Mouse (Mus musculus) limb, embryonic 14.5 days (tissue): ENCODE measurements around the gene Olfr52. TPM values are rescaled to one million over a fixed set of nuclear protein-coding genes. Genes with fewer than 3 reads are reported as not detected.
"Not testable (repeated sequence)": the region's sequence is repeated elsewhere in the genome, so short reads cannot be mapped to it uniquely, and the experiment has no call there.

Source experiments
- ATAC-seq: fragments of 200-750 bp; cut with Nextera tagmentation; 2 replicates; pipeline ENCODE4 v1.8.0; 2017; ENCODE audit warnings: low read depth, moderate number of reproducible peaks, moderate TSS enrichment; ENCODE audit not compliant: low FRiP score
- DNase-seq: peaks from one replicate; pipeline ENCODE4 v3.0.0-alpha.2; 2015; ENCODE audit warnings: low spot score
- H3K27ac ChIP-seq: fragments of 300-500 bp; sonication (generic); replicated peaks from 2 replicates; pipeline ENCODE4 v1.5.1; 2014; ENCODE audit warnings: low read depth, mild to moderate bottlenecking, low read length, moderate library complexity, mixed read lengths
- H3K27me3 ChIP-seq: fragments of 300-500 bp; sonication (generic); 2 replicates; pipeline ENCODE4 v1.6.1; 2014; ENCODE audit warnings: low read length, mixed read lengths; ENCODE audit not compliant: control insufficient read depth, insufficient read depth
- H3K36me3 ChIP-seq: fragments of 300-500 bp; sonication (generic); 2 replicates; pipeline ENCODE4 v1.6.1; 2014; ENCODE audit warnings: mild to moderate bottlenecking, low read length, moderate library complexity, mixed read lengths; ENCODE audit not compliant: control insufficient read depth, insufficient read depth
- H3K4me1 ChIP-seq: fragments of 300-500 bp; sonication (generic); 2 replicates; pipeline ENCODE4 v1.6.1; 2014; ENCODE audit warnings: antibody characterized with exemption, low read length, mixed read lengths; ENCODE audit not compliant: control insufficient read depth, insufficient read depth
- H3K4me2 ChIP-seq: fragments of 300-500 bp; sonication (generic); replicated peaks from 2 replicates; pipeline ENCODE4 v1.6.1; 2014; ENCODE audit warnings: low read depth, mild to moderate bottlenecking, low read length, moderate library complexity; ENCODE audit not compliant: severe bottlenecking
- H3K4me3 ChIP-seq: fragments of 300-500 bp; sonication (generic); replicated peaks from 2 replicates; pipeline ENCODE4 v1.5.1; 2014; ENCODE audit warnings: low read length
- H3K9ac ChIP-seq: fragments of 300-500 bp; sonication (generic); 2 replicates; pipeline ENCODE4 v1.6.1; 2014; ENCODE audit warnings: mild to moderate bottlenecking, low read depth, low read length, moderate library complexity; ENCODE audit not compliant: severe bottlenecking
- H3K9me3 ChIP-seq: fragments of 300-500 bp; sonication (generic); 2 replicates; pipeline ENCODE4 v1.6.1; 2016; ENCODE audit warnings: low read length; ENCODE audit not compliant: control insufficient read depth
- POLR2A ChIP-seq: fragments of 200-500 bp; IDR thresholded peaks from 2 replicates; pipeline ENCODE4 v1.8.0; 2012; ENCODE audit warnings: inconsistent platforms, mild to moderate bottlenecking, moderate library complexity, borderline replicate concordance; ENCODE audit not compliant: insufficient read depth, insufficient read length; ENCODE audit errors: extremely low read depth
- WGBS: fragments of 180-500 bp; shearing (Covaris S2); extraction: QIAGEN DNeasy Blood & Tissue Kit; methylation state at CpG from one replicate; pipeline ENCODE4 v1.1.7; 2014; 5-methylcytosine and 5-hydroxymethylcytosine counted together
- polyA plus RNA-seq, 2 experiments: library from polyadenylated mRNA; depleted of rRNA in 1 of 2; stranded (reverse) in 1 of 2; unstranded in 1 of 2; fragments of >200 nt; fragmentation: Nextera tagmentation in 1 of 2; extraction: Ambion mirVana in 1 of 2; gene quantifications; 2 replicates each; pipeline versions ENCODE4 v1.2.1 to v1.2.3; 2012 to 2014

The Olfr52 gene
- polyA plus RNA-seq, 2 experiments = not detected

- no peak within 1 kb of the TSS for H3K4me3 ChIP-seq
- TF ChIP-seq POLR2A = no peak
- no peak within 1 kb of the TSS for H3K27ac ChIP-seq
- no peak within 1 kb of the TSS for H3K4me2 ChIP-seq
- no peaks in the 10 kb centered on the region for H3K27me3 ChIP-seq
- H3K9me3 ChIP-seq = no peaks in the 10 kb centered on the region
- ATAC-seq = no peak
- H3K36me3 ChIP-seq = no peaks in the 10 kb centered on the region
- no peaks in the 10 kb centered on the region for H3K4me1 ChIP-seq
- DNase-seq = no peak
- H3K9ac ChIP-seq = no peak within 1 kb of the TSS
These were observed 7.8 kb downstream of the Olfr52 start, which contains the start of gene Olfr1044 for GRCm38 (mm10) chr2:86177720-86178119. TSS of gene Olfr1044 (minus strand) at chr2:86177820.

GRCm38 (mm10) chr2:86175422-86175821 is 10.1 kb downstream of the Olfr52 start:
- not testable (repeated sequence) for H3K9me3 ChIP-seq, H3K27me3 ChIP-seq, DNase-seq, ATAC-seq, H3K27ac ChIP-seq, H3K36me3 ChIP-seq, H3K4me3 ChIP-seq, H3K9ac ChIP-seq, H3K4me1 ChIP-seq, H3K4me2 ChIP-seq
- WGBS = 86% methylated on average over 7 of the region's 7 CpGs

- Histone ChIP-seq H3K4me2 (no peak within 1 kb of the TSS), H3K27me3 (no peaks in the 10 kb centered on the region), H3K36me3 (no peaks in the 10 kb centered on the region), H3K4me1 (no peaks in the 10 kb centered on the region), H3K27ac (no peak within 1 kb of the TSS), H3K9ac (no peak within 1 kb of the TSS), H3K4me3 (no peak within 1 kb of the TSS), H3K9me3 (no peaks in the 10 kb centered on the region)
- TF ChIP-seq POLR2A = no peak
- WGBS = 84% methylated on average over 2 of the region's 2 CpGs
- DNase-seq (no peak), ATAC-seq (no peak)
These were observed 18.1 kb downstream of the Olfr52 start, which contains the start of gene Olfr1043 for GRCm38 (mm10) chr2:86167422-86167821. TSS of gene Olfr1043 (minus strand) at chr2:86167522.

DNA sequence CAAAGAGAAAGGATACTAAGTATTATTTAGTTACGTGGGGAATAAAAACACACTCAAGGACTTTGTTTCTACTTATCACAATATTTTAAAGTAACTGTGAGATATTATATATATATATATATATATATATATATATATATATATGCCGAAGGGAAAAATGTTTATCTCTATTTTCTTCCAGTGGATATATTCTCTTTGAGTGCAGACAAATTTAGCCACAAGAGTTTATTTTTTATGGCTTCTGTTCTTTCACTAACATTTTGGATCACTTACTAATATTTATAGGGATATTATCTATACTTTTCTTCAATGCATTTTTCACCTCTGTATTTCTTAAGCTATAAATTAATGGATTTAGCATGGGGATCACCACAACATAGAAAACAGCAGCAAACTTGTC is 23.7 kb downstream of the Olfr52 start, which contains the start of gene Olfr1042:
Olfr1042 (minus strand) TSS at position 101 of the 400 bp plus-strand sequence.
- WGBS = 80% methylated on average over 2 of the region's 2 CpGs

GRCm38 (mm10) chr2:86146632-86147031 is 38.9 kb downstream of the Olfr52 start, which contains the start of gene Olfr1040:
TSS of gene Olfr1040 (minus strand) at chr2:86146732.
- Histone ChIP-seq H3K27me3 (no peaks in the 10 kb centered on the region), H3K4me3 (no peak within 1 kb of the TSS), H3K27ac (no peak within 1 kb of the TSS), H3K4me2 (no peak within 1 kb of the TSS), H3K9me3 (no peaks in the 10 kb centered on the region), H3K36me3 (no peaks in the 10 kb centered on the region), H3K4me1 (no peaks in the 10 kb centered on the region), H3K9ac (no peak within 1 kb of the TSS)
- TF ChIP-seq POLR2A = no peak
- no peak for DNase-seq
- 75% methylated on average over 1 of the region's 1 CpGs for WGBS
- ATAC-seq = no peak

More for the DNA sequence above, 23.7 kb downstream of the Olfr52 start, which contains the start of gene Olfr1042:
- H3K27me3 ChIP-seq = no peaks in the 10 kb centered on the region
- H3K4me1 ChIP-seq = no peaks in the 10 kb centered on the region
- DNase-seq = no peak
- H3K4me3 ChIP-seq = no peak within 1 kb of the TSS
- no peaks in the 10 kb centered on the region for H3K9me3 ChIP-seq
- H3K27ac ChIP-seq = no peak within 1 kb of the TSS
- no peak for ATAC-seq
- no peak within 1 kb of the TSS for H3K9ac ChIP-seq
- H3K4me2 ChIP-seq = no peak within 1 kb of the TSS
- no peak for TF ChIP-seq POLR2A
- H3K36me3 ChIP-seq = no peaks in the 10 kb centered on the region

- TF ChIP-seq POLR2A = no peak
- Histone ChIP-seq H3K36me3 (no peaks in the 10 kb centered on the region), H3K27ac (no peak within 1 kb of the TSS), H3K27me3 (no peaks in the 10 kb centered on the region), H3K9ac (no peak within 1 kb of the TSS), H3K4me3 (no peak within 1 kb of the TSS), H3K9me3 (no peaks in the 10 kb centered on the region), H3K4me1 (no peaks in the 10 kb centered on the region), H3K4me2 (no peak within 1 kb of the TSS)
- 93% methylated on average over 1 of the region's 1 CpGs for WGBS
- ATAC-seq (no peak), DNase-seq (no peak)
These were observed 49.7 kb downstream of the Olfr52 start, which contains the start of gene Olfr1039 for GRCm38 (mm10) chr2:86135828-86136227. TSS of gene Olfr1039 (minus strand) at chr2:86135928.

Other genes with a start within 250 kb of the Olfr52 start
- 0.01 TPM in 1 of 2 replicates, not detected in the other for gene Olfr1028, start 235.2 kb downstream of the Olfr52 start, polyA plus RNA-seq (2012; rRNA removed)
- not detected in 2 replicates for gene Olfr1028, start 235.2 kb downstream of the Olfr52 start, polyA plus RNA-seq (2014; fragmentation: Nextera tagmentation; extraction: Ambion mirVana)
- not detected in 2 replicates for gene Olfr1029, start 211.8 kb downstream of the Olfr52 start, polyA plus RNA-seq (2012; rRNA removed)
- gene Olfr1029, start 211.8 kb downstream of the Olfr52 start, polyA plus RNA-seq (2014; fragmentation: Nextera tagmentation; extraction: Ambion mirVana) = not detected in 2 replicates
- gene Olfr1030, start 206.4 kb downstream of the Olfr52 start, polyA plus RNA-seq (2012; rRNA removed) = not detected in 2 replicates
- not detected in 2 replicates for gene Olfr1030, start 206.4 kb downstream of the Olfr52 start, polyA plus RNA-seq (2014; fragmentation: Nextera tagmentation; extraction: Ambion mirVana)
- not detected in 2 replicates for gene Olfr1031, start 195.4 kb downstream of the Olfr52 start, polyA plus RNA-seq (2012; rRNA removed)
- not detected in 2 replicates for gene Olfr1031, start 195.4 kb downstream of the Olfr52 start, polyA plus RNA-seq (2014; fragmentation: Nextera tagmentation; extraction: Ambion mirVana)
- not detected in 2 replicates for gene Olfr1032, start 180.1 kb downstream of the Olfr52 start, polyA plus RNA-seq (2012; rRNA removed)
- gene Olfr1032, start 180.1 kb downstream of the Olfr52 start, polyA plus RNA-seq (2014; fragmentation: Nextera tagmentation; extraction: Ambion mirVana) = not detected in 2 replicates
- gene Olfr1033, start 165.1 kb downstream of the Olfr52 start, polyA plus RNA-seq (2012; rRNA removed) = 0.67 and 0.73 TPM in 2 replicates
- 0.39 and 1.1 TPM in 2 replicates for gene Olfr1033, start 165.1 kb downstream of the Olfr52 start, polyA plus RNA-seq (2014; fragmentation: Nextera tagmentation; extraction: Ambion mirVana)
- gene Olfr1034, start 139.8 kb downstream of the Olfr52 start, polyA plus RNA-seq (2012; rRNA removed) = 0.12 and 0.13 TPM in 2 replicates
- not detected in 2 replicates for gene Olfr1034, start 139.8 kb downstream of the Olfr52 start, polyA plus RNA-seq (2014; fragmentation: Nextera tagmentation; extraction: Ambion mirVana)
- not detected in 2 replicates for gene Olfr1036, start 111.7 kb downstream of the Olfr52 start, polyA plus RNA-seq (2012; rRNA removed)
- not detected in 2 replicates for gene Olfr1036, start 111.7 kb downstream of the Olfr52 start, polyA plus RNA-seq (2014; fragmentation: Nextera tagmentation; extraction: Ambion mirVana)
- not detected in 2 replicates for gene Olfr1037, start 98.3 kb downstream of the Olfr52 start, polyA plus RNA-seq (2012; rRNA removed)
- gene Olfr1037, start 98.3 kb downstream of the Olfr52 start, polyA plus RNA-seq (2014; fragmentation: Nextera tagmentation; extraction: Ambion mirVana) = not detected in 2 replicates
- not detected in 2 replicates for gene Olfr1039, start 49.8 kb downstream of the Olfr52 start, polyA plus RNA-seq (2012; rRNA removed)
- not detected in 2 replicates for gene Olfr1039, start 49.8 kb downstream of the Olfr52 start, polyA plus RNA-seq (2014; fragmentation: Nextera tagmentation; extraction: Ambion mirVana)
- gene Olfr1040, start 39.0 kb downstream of the Olfr52 start, polyA plus RNA-seq (2012; rRNA removed) = not detected in 2 replicates
- gene Olfr1040, start 39.0 kb downstream of the Olfr52 start, polyA plus RNA-seq (2014; fragmentation: Nextera tagmentation; extraction: Ambion mirVana) = not detected in 2 replicates
- not detected in 2 replicates for gene Olfr1042, start 23.8 kb downstream of the Olfr52 start, polyA plus RNA-seq (2012; rRNA removed)
- not detected in 2 replicates for gene Olfr1042, start 23.8 kb downstream of the Olfr52 start, polyA plus RNA-seq (2014; fragmentation: Nextera tagmentation; extraction: Ambion mirVana)
- not detected in 2 replicates for gene Olfr1043, start 18.2 kb downstream of the Olfr52 start, polyA plus RNA-seq (2012; rRNA removed)
- gene Olfr1043, start 18.2 kb downstream of the Olfr52 start, polyA plus RNA-seq (2014; fragmentation: Nextera tagmentation; extraction: Ambion mirVana) = not detected in 2 replicates
- not detected in 2 replicates for gene Olfr1044, start 7.9 kb downstream of the Olfr52 start, polyA plus RNA-seq (2012; rRNA removed)
- gene Olfr1044, start 7.9 kb downstream of the Olfr52 start, polyA plus RNA-seq (2014; fragmentation: Nextera tagmentation; extraction: Ambion mirVana) = not detected in 2 replicates
- not detected in 2 replicates for gene Olfr1045, start 17.3 kb upstream of the Olfr52 start, polyA plus RNA-seq (2012; rRNA removed)
- not detected in 2 replicates for gene Olfr1045, start 17.3 kb upstream of the Olfr52 start, polyA plus RNA-seq (2014; fragmentation: Nextera tagmentation; extraction: Ambion mirVana)
- gene Olfr1046, start 33.6 kb upstream of the Olfr52 start, polyA plus RNA-seq (2012; rRNA removed) = not detected in 2 replicates
- not detected in 2 replicates for gene Olfr1046, start 33.6 kb upstream of the Olfr52 start, polyA plus RNA-seq (2014; fragmentation: Nextera tagmentation; extraction: Ambion mirVana)
- gene Olfr1047, start 45.7 kb upstream of the Olfr52 start, polyA plus RNA-seq (2012; rRNA removed) = not detected in 2 replicates
- gene Olfr1047, start 45.7 kb upstream of the Olfr52 start, polyA plus RNA-seq (2014; fragmentation: Nextera tagmentation; extraction: Ambion mirVana) = not detected in 2 replicates
- not detected in 2 replicates for gene Olfr1048, start 54.6 kb upstream of the Olfr52 start, polyA plus RNA-seq (2012; rRNA removed)
- not detected in 2 replicates for gene Olfr1048, start 54.6 kb upstream of the Olfr52 start, polyA plus RNA-seq (2014; fragmentation: Nextera tagmentation; extraction: Ambion mirVana)
- not detected in 2 replicates for gene Olfr1049, start 72.6 kb upstream of the Olfr52 start, polyA plus RNA-seq (2012; rRNA removed)
- gene Olfr1049, start 72.6 kb upstream of the Olfr52 start, polyA plus RNA-seq (2014; fragmentation: Nextera tagmentation; extraction: Ambion mirVana) = not detected in 2 replicates
- gene Olfr1051, start 93.4 kb upstream of the Olfr52 start, polyA plus RNA-seq (2012; rRNA removed) = not detected in 2 replicates
- not detected in 2 replicates for gene Olfr1051, start 93.4 kb upstream of the Olfr52 start, polyA plus RNA-seq (2014; fragmentation: Nextera tagmentation; extraction: Ambion mirVana)
- not detected in 2 replicates for gene Olfr1052, start 106.8 kb upstream of the Olfr52 start, polyA plus RNA-seq (2012; rRNA removed)
- not detected in 2 replicates for gene Olfr1052, start 106.8 kb upstream of the Olfr52 start, polyA plus RNA-seq (2014; fragmentation: Nextera tagmentation; extraction: Ambion mirVana)
- not detected in 2 replicates for gene Olfr1053, start 129.6 kb upstream of the Olfr52 start, polyA plus RNA-seq (2012; rRNA removed)
- gene Olfr1053, start 129.6 kb upstream of the Olfr52 start, polyA plus RNA-seq (2014; fragmentation: Nextera tagmentation; extraction: Ambion mirVana) = not detected in 2 replicates
- gene Olfr1054, start 149.8 kb upstream of the Olfr52 start, polyA plus RNA-seq (2012; rRNA removed) = not detected in 2 replicates
- not detected in 2 replicates for gene Olfr1054, start 149.8 kb upstream of the Olfr52 start, polyA plus RNA-seq (2014; fragmentation: Nextera tagmentation; extraction: Ambion mirVana)
- not detected in 2 replicates for gene Olfr1055, start 164.6 kb upstream of the Olfr52 start, polyA plus RNA-seq (2012; rRNA removed)
- gene Olfr1055, start 164.6 kb upstream of the Olfr52 start, polyA plus RNA-seq (2014; fragmentation: Nextera tagmentation; extraction: Ambion mirVana) = not detected in 2 replicates
- not detected in 2 replicates for gene Olfr1056, start 176.8 kb upstream of the Olfr52 start, polyA plus RNA-seq (2012; rRNA removed)
- gene Olfr1056, start 176.8 kb upstream of the Olfr52 start, polyA plus RNA-seq (2014; fragmentation: Nextera tagmentation; extraction: Ambion mirVana) = not detected in 2 replicates
- gene Olfr1057, start 192.7 kb upstream of the Olfr52 start, polyA plus RNA-seq (2012; rRNA removed) = not detected in 2 replicates
- gene Olfr1057, start 192.7 kb upstream of the Olfr52 start, polyA plus RNA-seq (2014; fragmentation: Nextera tagmentation; extraction: Ambion mirVana) = not detected in 2 replicates
- gene Olfr1058, start 202.9 kb upstream of the Olfr52 start, polyA plus RNA-seq (2012; rRNA removed) = not detected in 2 replicates
- gene Olfr1058, start 202.9 kb upstream of the Olfr52 start, polyA plus RNA-seq (2014; fragmentation: Nextera tagmentation; extraction: Ambion mirVana) = not detected in 2 replicates
- not detected in 2 replicates for gene Olfr1061, start 228.4 kb upstream of the Olfr52 start, polyA plus RNA-seq (2012; rRNA removed)
- gene Olfr1061, start 228.4 kb upstream of the Olfr52 start, polyA plus RNA-seq (2014; fragmentation: Nextera tagmentation; extraction: Ambion mirVana) = not detected in 2 replicates
- gene Olfr1062, start 241.1 kb upstream of the Olfr52 start, polyA plus RNA-seq (2012; rRNA removed) = not detected in 2 replicates
- gene Olfr1062, start 241.1 kb upstream of the Olfr52 start, polyA plus RNA-seq (2014; fragmentation: Nextera tagmentation; extraction: Ambion mirVana) = not detected in 2 replicates